Mouse (Mus musculus) embryonic facial prominence, embryonic 13.5 days (tissue): ENCODE data around the gene 2310033P09Rik. TPM values are rescaled to one million over a fixed set of nuclear protein-coding genes. Genes with fewer than 3 reads are reported as not detected.
A peak's percentile ranks its signal among the peaks of the same experiment; 100 is the strongest.

Source experiments
- ATAC-seq: fragments of 200-750 bp; cut with Nextera tagmentation; 2 replicates; pipeline ENCODE4 v1.8.0; 2017; ENCODE audit warnings: low read depth; ENCODE audit not compliant: insufficient number of reproducible peaks, insufficient read depth, low FRiP score, low TSS enrichment
- H3K27ac ChIP-seq: fragments of 300-500 bp; sonication (generic); 2 replicates; pipeline ENCODE4 v1.5.1; 2015; ENCODE audit warnings: moderate library complexity, mild to moderate bottlenecking, inconsistent platforms
- H3K27me3 ChIP-seq: fragments of 300-500 bp; sonication (generic); 2 replicates; pipeline ENCODE4 v1.6.1; 2015; ENCODE audit warnings: mild to moderate bottlenecking, inconsistent platforms
- H3K36me3 ChIP-seq: fragments of 300-500 bp; sonication (generic); 2 replicates; pipeline ENCODE4 v1.6.1; 2015; ENCODE audit warnings: mild to moderate bottlenecking, inconsistent platforms
- H3K4me1 ChIP-seq: fragments of 300-500 bp; sonication (generic); 2 replicates; pipeline ENCODE4 v1.6.1; 2015; ENCODE audit warnings: inconsistent platforms
- H3K4me2 ChIP-seq: fragments of 300-500 bp; sonication (generic); 2 replicates; pipeline ENCODE4 v1.6.1; 2015; ENCODE audit warnings: moderate library complexity, mild to moderate bottlenecking, inconsistent platforms
- H3K4me3 ChIP-seq: fragments of 300-500 bp; sonication (generic); 2 replicates; pipeline ENCODE4 v1.5.1; 2015; ENCODE audit warnings: mild to moderate bottlenecking, inconsistent platforms
- H3K9ac ChIP-seq: fragments of 300-500 bp; sonication (generic); 2 replicates; pipeline ENCODE4 v1.6.1; 2015; ENCODE audit warnings: mild to moderate bottlenecking, inconsistent platforms
- H3K9me3 ChIP-seq: fragments of 300-500 bp; sonication (generic); 2 replicates; pipeline ENCODE4 v1.6.1; 2016; ENCODE audit warnings: inconsistent platforms
- WGBS: fragments of 180-500 bp; shearing (Covaris S2); methylation state at CpG from one replicate; pipeline ENCODE4 v1.1.7; 2015; ENCODE audit warnings: mixed read lengths; 5-methylcytosine and 5-hydroxymethylcytosine counted together
- polyA plus RNA-seq: library from polyadenylated mRNA; unstranded; fragments of >200 nt; fragmentation: Nextera tagmentation; extraction: Ambion mirVana; gene quantifications from 2 replicates; pipeline ENCODE4 v1.2.1, GENCODE M21; 2015

2310033P09Rik gene
- 36.8 and 45.5 TPM in 2 replicates for polyA plus RNA-seq

DNA sequence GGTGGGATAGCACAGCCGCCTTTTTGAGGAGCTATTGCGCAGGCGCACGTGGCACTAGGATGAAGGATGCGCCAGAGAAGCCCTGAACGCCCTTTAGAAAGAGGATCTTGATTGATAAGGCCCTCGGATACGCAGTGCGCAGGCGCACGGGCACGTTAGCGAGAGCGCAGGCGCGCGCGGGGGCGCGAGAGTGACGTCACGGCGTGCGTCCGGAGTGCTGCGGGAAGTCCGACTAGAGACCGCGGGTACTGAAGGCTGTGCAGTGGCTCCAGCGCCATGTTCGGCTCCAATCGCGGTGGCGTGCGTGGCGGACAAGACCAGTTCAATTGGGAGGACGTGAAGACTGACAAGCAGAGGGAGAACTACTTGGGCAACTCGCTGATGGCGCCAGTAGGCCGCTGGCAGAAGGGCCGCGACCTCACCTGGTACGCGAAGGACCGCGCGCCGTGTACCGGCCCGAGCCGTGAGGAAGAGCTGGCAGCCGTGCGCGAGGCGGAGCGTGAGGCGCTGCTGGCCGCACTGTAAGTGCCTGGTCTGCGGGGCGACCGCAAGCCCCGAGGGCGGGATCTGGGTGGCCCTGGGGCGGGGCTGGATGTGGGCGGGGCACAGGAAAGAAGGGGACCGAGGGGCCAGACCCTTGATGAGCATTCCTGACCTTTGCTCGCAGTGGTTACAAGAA, at the start of gene 2310033P09Rik:
Gene 2310033P09Rik, plus strand, starts transcription at position 169 of the 679 bp plus-strand sequence.
- Histone ChIP-seq H3K9ac (peak within 1 kb of the TSS; percentile 90), H3K4me2 (peak within 1 kb of the TSS; percentile 78), H3K9me3 (no peaks in the 10 kb centered on the region), H3K4me3 (peak within 1 kb of the TSS; percentile 92), H3K4me1 (peaks cover 18% of the 10 kb centered on the region), H3K36me3 (peaks cover 66% of the 10 kb centered on the region), H3K27ac (peak within 1 kb of the TSS; percentile 95), H3K27me3 (no peaks in the 10 kb centered on the region)
- under 1% methylated on average over 65 of the region's 67 CpGs for WGBS
- peak; percentile 68 for ATAC-seq

DNA sequence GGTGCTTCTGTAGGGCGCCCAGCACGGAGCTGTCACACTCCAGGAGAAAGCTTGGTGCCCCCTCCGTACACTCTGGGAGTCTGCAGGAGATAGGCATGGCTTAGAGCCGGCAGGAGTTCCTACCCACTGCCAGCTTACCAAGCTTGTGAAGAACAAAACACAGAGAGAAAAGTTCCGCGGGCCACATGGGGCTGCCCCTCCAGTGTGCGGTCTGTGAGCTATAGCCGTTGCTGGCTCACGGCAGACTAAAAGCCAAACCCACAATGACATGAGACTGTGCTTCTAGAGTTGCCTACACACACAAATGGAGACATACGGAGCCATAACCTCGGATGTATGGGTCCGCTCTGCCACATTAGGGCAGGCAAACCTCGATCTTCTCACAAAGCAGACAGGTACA, 49.0 kb upstream of the 2310033P09Rik start:
- no peaks in the 10 kb centered on the region for H3K9me3 ChIP-seq
- peaks cover 13% of the 10 kb centered on the region for H3K4me1 ChIP-seq
- no peak overlapping the region for H3K27ac ChIP-seq
- H3K27me3 ChIP-seq, result no peaks in the 10 kb centered on the region
- 0 out of 2 replicates have a peak overlapping the region, but pooled peaks have one; percentile 27 for H3K9ac ChIP-seq
- H3K4me3 ChIP-seq, result no peak overlapping the region
- H3K4me2 ChIP-seq, result no peak overlapping the region
- peaks cover 24% of the 10 kb centered on the region for H3K36me3 ChIP-seq
- ATAC-seq, result no peak
- 93% methylated on average over 13 of the region's 13 CpGs for WGBS

DNA sequence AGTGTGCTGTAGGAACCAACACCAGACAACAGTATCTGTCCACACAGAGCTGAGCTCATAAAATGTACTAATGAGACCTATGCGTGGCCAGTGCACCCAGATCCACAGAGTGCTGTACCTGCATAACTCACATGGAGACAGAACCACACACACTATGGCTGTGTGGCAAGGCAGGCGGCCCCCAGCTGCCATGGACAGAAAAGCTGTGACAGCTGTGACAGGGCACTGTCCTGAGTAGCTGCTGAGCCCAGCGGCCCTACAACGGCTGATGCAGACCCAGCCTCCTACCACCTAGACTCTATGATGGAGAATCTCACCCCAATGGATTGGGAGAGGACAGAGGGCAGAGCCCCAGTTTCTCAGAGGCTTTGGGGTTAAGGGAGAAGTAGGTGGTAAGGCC, 48.6 kb upstream of the 2310033P09Rik start:
- H3K4me1 ChIP-seq, result peaks cover 15% of the 10 kb centered on the region
- H3K4me3 ChIP-seq, result no peak overlapping the region
- 86% methylated on average over 4 of the region's 4 CpGs for WGBS
- H3K9me3 ChIP-seq, result no peaks in the 10 kb centered on the region
- H3K9ac ChIP-seq, result 0 out of 2 replicates have a peak overlapping the region, but pooled peaks have one; percentile 27
- no peak overlapping the region for H3K4me2 ChIP-seq
- H3K27me3 ChIP-seq, result no peaks in the 10 kb centered on the region
- H3K36me3 ChIP-seq, result peaks cover 24% of the 10 kb centered on the region
- no peak overlapping the region for H3K27ac ChIP-seq
- no peak for ATAC-seq

DNA sequence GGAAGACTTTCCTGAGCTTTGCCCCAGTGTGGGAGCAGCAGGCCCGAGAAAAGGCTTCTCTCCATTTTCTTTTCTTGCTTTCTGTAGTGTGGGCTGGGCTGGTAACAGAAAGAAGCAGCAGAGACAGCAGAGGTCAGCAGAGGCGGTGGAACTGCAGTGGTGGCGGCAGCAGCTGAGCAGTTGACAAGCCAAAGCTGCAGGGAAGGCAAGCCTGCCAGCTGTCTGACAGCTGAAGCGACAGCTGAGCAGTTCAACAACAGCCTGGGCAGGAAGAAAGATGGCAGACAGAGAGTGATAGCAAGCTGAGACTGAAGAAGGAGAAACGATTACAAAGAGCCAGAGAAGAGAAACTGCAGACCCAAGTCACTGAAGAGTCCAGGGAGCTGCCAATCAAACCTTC, 46.7 kb upstream of the 2310033P09Rik start:
- ATAC-seq, result no peak
- peaks cover 15% of the 10 kb centered on the region for H3K4me1 ChIP-seq
- H3K27ac ChIP-seq, result no peak overlapping the region
- no peak overlapping the region for H3K4me3 ChIP-seq
- peaks cover 21% of the 10 kb centered on the region for H3K36me3 ChIP-seq
- no peak overlapping the region for H3K4me2 ChIP-seq
- no peaks in the 10 kb centered on the region for H3K9me3 ChIP-seq
- no peaks in the 10 kb centered on the region for H3K27me3 ChIP-seq
- 75% methylated on average over 5 of the region's 5 CpGs for WGBS
- H3K9ac ChIP-seq, result no peak overlapping the region

DNA sequence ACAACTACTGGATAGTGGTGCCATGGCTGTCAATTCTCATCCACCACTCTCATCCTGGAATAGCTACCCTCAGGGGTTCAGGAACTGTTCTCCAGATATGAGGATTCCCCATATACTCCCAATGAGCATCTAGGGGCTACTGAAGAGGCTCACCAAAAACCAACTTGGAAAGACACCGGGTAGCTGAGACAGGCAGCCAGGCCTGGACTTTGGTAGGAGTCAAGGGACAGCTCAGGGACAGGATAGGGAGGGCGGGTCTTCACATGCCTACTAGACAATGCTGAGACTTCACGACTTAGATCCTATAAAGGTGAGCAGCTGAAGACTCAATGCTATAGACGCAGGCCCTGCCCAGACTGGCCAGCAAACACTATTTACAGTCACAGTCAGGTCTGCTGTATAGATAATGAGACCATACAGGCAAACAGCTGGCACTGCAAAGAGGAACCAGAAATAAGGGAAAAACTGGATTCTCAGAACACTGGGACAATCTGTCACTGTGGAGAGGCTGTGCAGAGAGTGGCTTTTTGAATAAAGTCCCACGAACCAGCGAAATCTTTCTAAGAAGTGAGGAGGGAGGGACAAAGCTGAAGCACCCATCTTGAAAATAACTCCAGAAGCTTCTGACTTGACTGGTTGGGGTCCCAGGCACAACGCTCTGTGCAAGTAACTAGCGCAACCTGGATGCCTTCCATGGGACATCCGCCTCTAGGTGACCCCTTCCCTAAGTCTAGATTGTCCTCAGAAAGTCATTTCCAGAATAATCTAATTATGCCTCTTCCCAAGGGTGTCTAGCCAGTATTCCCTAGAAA, 45.5 kb upstream of the 2310033P09Rik start:
- peak overlapping the region; percentile 99 for H3K27ac ChIP-seq

DNA sequence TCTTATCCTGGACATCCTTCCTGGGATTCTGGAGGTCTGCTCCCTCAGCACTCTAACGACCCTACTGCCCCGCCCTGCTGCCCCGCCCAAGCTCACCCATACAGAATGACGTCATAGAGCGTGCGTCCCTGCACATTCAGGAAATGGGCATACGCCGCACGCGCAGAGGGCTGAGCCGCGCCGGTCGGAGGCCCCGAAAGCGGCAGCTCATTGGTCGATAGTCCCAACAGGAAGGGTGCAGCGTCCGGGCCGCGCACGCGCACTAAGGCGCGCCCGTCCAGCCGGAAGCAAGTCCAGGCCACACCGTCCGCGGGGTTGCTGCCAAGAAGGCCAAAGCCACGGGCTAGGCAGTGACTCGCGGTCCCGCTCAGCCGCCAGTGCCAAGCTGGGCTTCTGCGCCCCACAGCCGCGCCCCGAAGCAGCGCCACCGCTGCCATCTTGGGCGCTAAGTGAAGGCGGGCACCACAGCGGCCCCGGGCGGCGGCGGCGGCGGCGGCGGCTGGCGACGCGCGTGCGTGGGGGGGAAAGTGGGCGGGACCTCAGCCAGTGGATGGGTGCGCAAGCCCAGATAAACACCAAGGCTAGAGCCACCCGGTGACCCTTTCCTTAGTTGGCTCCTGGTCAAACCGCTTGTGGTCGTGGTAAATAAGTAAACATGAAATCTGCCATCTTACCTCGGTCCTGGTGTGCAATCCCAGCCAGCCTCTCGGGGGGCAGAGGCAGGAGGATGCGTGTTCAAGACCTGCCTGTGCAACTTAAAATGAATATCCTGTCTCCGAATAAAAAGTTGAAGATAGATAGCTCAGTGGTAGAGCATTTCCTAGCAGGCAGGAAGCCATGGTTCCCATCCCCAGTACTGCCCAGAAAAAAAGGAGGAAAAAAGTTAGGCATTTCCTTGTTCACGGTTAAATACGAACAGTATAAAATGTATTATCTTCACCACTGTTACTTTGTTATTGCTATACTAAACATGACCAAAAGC, 44.6 kb upstream of the 2310033P09Rik start, which contains the start of gene Iba57:
Gene Iba57, minus strand, starts transcription at position 485 of the 982 bp plus-strand sequence.
- peak within 1 kb of the TSS; percentile 88 for H3K9ac ChIP-seq
- H3K27ac ChIP-seq, result peak within 1 kb of the TSS; percentile 99
- H3K9me3 ChIP-seq, result no peaks in the 10 kb centered on the region
- peak within 1 kb of the TSS; percentile 77 for H3K4me3 ChIP-seq
- peaks cover 15% of the 10 kb centered on the region for H3K4me1 ChIP-seq
- WGBS, result 3% methylated on average over 68 of the region's 68 CpGs
- ATAC-seq, result peak; percentile 97
- H3K36me3 ChIP-seq, result peaks cover 5% of the 10 kb centered on the region; the same call in 1 of the 2 replicates
- peak within 1 kb of the TSS; percentile 69 for H3K4me2 ChIP-seq
- H3K27me3 ChIP-seq, result no peaks in the 10 kb centered on the region

More for the DNA sequence above, 45.5 kb upstream of the 2310033P09Rik start:
- no peaks in the 10 kb centered on the region for H3K27me3 ChIP-seq
- no peak for ATAC-seq
- H3K4me1 ChIP-seq, result peaks cover 15% of the 10 kb centered on the region
- H3K4me3 ChIP-seq, result peak overlapping the region; percentile 77
- H3K9me3 ChIP-seq, result no peaks in the 10 kb centered on the region
- peak overlapping the region; percentile 88 for H3K9ac ChIP-seq
- peak overlapping the region; percentile 69 for H3K4me2 ChIP-seq
- 63% methylated on average over 9 of the region's 9 CpGs for WGBS
- H3K36me3 ChIP-seq, result peaks cover 13% of the 10 kb centered on the region

DNA sequence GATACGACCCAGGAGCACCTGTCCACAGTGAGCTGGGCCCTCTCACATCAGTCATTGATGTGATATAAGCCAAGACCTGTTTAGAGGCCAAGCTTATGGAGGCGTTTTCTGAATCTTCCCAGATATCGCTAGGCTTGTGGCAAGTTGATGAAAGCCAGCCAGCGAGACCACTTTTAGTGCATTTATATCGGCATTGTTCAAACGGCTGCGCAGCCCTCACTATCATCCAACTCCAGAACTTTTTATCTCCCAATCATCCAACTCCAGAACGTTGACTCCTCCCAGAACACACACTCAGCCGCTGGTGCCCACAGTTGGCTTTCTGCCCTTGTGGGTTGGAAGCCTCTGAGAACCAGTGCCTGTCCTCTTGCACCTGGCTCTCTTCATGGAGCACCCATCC, 43.7 kb upstream of the 2310033P09Rik start:
- Histone ChIP-seq H3K9me3 (no peaks in the 10 kb centered on the region), H3K27me3 (no peaks in the 10 kb centered on the region), H3K27ac (peak overlapping the region; percentile 99; the same call in 1 of the 2 replicates), H3K36me3 (no peaks in the 10 kb centered on the region), H3K9ac (no peak overlapping the region), H3K4me3 (peak overlapping the region; percentile 77), H3K4me1 (peaks cover 15% of the 10 kb centered on the region), H3K4me2 (peak overlapping the region; percentile 69; the same call in 1 of the 2 replicates)
- 86% methylated on average over 9 of the region's 9 CpGs for WGBS
- ATAC-seq, result no peak

DNA sequence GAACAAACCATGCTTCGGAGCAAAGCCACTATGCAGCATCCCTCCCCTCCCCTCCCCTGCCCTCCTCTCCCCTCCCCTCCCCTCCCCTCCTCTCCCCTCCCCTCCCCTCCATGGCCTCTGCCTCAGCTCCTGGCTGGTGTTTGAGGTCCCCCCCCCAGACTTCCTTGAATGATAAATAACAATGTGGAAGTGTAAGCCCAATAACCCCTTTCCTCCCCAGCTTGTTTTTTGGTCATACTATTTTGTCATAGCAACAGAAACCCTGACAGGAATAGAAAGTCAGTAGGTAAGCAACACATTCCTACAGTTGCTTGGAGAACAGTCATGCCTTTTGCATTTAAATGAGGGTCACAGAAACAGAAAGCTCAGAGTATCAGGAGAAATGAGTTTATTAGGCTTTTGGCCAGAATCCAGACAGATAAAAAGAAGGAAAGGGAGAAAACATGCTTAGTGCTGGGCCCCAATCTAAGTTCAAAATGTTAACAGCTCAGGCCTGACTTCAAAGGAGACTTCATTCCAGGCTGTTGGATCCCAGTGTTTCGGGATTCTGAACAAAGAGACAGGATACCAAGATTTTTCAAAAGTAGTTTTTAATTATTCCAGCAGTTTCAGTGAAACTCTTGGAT, 42.4 kb upstream of the 2310033P09Rik start:
- Histone ChIP-seq H3K9me3 (no peaks in the 10 kb centered on the region), H3K4me3 (no peak overlapping the region), H3K4me1 (peaks cover 15% of the 10 kb centered on the region), H3K4me2 (no peak overlapping the region), H3K9ac (no peak overlapping the region), H3K36me3 (no peaks in the 10 kb centered on the region), H3K27ac (no peak overlapping the region), H3K27me3 (no peaks in the 10 kb centered on the region)
- no peak for ATAC-seq
- WGBS, result 75% methylated on average over 2 of the region's 2 CpGs

DNA sequence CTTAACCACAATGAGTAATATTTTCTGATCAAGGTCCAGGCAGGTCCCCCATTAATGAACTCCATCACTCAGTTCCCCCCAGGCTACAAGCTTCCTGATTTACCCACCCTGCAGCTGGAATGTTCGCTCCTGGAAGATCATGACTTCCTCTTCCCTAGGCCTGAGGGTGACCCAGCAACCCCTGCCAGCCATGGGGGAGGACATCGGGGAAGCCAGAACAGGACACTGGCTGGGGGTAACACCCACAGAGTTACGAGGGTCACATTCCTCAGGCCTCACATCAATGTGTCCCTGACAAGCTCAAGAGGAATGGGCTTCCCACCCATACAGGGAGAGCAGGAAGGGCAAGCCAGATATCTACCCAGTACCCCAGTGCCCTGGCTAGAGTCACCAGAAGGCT, 38.3 kb upstream of the 2310033P09Rik start:
- no peaks in the 10 kb centered on the region for H3K36me3 ChIP-seq
- 48% methylated on average over 3 of the region's 3 CpGs for WGBS
- H3K4me1 ChIP-seq, result no peaks in the 10 kb centered on the region
- no peak overlapping the region for H3K9ac ChIP-seq
- ATAC-seq, result no peak
- H3K4me3 ChIP-seq, result no peak overlapping the region
- peaks cover 34% of the 10 kb centered on the region for H3K27me3 ChIP-seq
- H3K27ac ChIP-seq, result no peak overlapping the region
- no peaks in the 10 kb centered on the region for H3K9me3 ChIP-seq
- no peak overlapping the region for H3K4me2 ChIP-seq

DNA sequence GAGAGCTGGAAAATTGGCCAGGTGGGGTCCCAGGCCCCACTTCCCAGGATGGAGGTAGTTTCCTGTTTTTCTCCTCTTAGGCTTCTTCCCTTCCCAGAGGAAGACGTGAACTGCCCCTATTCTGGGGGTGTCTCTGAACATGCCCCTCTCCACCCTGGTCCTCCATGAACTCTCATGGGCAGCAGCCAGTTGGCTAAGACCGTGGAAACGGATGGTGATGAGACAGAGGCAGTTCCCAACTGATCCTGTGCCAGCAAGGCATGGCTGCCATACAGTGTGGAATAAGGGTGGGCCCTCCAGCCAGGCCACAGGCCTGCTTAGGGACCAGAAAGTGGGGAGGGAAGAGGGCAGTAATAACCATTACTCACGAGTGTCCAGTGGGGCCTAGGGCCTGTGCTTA, 37.6 kb upstream of the 2310033P09Rik start:
- Histone ChIP-seq H3K9ac (no peak overlapping the region), H3K36me3 (no peaks in the 10 kb centered on the region), H3K4me2 (no peak overlapping the region), H3K27me3 (peaks cover 42% of the 10 kb centered on the region), H3K9me3 (no peaks in the 10 kb centered on the region), H3K4me1 (no peaks in the 10 kb centered on the region), H3K4me3 (no peak overlapping the region), H3K27ac (no peak overlapping the region)
- 71% methylated on average over 4 of the region's 4 CpGs for WGBS
- no peak for ATAC-seq
